Mouse (Mus musculus) CD4-positive, CD25-positive, alpha-beta regulatory T cell, adult 4 months (primary cell): Measurements from ENCODE around the gene Arvcf. TPM values are rescaled to one million over a fixed set of nuclear protein-coding genes. Genes with fewer than 3 reads are reported as not detected.

Experiments used
- ATAC-seq: one replicate; pipeline ENCODE4 v1.8.0; 2017
- polyA plus RNA-seq, 2 experiments: library from polyadenylated mRNA; unstranded; fragments of 100-300 nt; shearing (Covaris generic); gene quantifications; one replicate each; pipeline ENCODE4 v1.2.1; 2017

Gene Arvcf
- polyA plus RNA-seq, 2 experiments from 2014 or later, result 0.91 TPM; not detected in 1

DNA sequence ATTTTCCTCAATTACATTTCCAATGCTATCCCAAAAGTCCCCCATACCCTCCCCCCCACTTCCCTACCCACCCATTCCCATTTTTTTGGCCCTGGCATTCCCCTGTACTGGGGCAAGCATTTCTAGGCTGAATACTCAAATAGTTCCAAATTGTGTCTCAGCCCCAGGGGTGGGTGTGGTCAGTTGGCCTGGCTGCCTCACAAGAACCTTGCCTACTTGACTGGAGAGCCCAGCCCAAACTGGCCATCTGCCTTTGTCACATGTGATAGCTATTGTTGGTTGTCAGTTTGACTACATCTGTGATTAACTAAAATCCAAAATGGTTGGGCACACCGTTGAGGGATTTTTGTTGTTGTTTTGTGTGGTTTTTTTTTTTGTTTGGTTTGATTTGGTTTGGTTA lies 9.0 kb downstream of the Arvcf start:
- ATAC-seq, result no peak

DNA sequence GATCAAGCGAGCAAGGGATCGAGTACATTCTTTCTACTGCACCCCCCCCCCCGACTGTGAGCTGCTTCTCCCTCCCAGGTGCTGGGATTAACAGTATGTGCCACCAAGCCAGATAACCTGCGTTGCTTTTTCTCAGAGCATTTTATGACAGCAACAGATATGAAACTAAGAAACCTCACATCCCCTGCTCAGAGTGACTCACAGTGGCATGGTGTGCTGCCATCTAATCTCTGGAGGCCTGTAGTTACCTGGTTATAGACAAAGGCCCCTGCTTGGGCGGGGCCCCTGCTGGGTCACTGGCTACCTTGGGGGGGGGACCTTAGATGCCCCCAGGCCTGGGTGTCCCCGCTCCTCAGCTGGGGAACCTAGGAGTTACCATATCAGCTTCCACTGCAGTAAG lies 10.0 kb downstream of the Arvcf start:
- no peak for ATAC-seq

GRCm38 (mm10) chr16:18360151-18360805 lies 12.3 kb downstream of the Arvcf start:
- ATAC-seq, result no peak

DNA sequence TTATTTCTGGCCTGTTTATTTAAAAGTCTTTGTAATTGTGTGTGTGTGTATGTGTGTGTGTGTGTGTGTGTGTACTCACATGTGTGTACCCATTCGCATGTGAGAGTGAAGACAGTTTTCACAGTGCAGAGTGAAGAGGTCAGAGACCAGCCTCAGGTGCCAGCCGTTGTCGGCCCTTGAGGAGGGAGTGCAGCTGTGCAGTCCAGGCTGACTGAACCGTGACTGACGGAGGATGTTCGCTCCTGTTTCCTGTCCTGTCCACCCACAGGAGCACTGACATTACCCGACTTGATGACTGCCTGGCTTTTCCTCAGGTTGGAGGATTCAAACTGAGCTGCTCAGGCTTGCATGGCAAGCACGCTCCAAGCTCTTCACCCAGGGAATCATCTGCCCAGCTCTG lies 15.0 kb downstream of the Arvcf start:
- ATAC-seq, result no peak

DNA sequence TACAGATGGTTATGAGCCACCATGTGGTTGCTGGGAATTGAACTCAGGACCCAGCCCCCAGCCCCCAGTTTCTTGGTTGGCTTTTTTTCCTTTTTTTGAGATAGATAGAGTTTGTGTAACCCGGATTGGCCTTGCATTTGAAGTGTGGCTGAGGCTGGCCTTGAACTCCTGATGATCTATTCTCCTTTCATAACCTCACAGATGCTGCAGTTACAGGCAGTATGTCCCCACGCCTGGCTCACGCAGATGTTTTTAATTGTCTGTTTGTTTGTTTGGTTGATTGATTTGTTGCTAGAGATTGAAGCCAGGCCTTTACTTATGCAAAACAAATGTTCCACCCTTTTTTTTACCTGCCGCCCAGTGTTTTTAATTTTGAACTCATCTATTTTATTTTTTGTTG lies 18.9 kb downstream of the Arvcf start:
- no peak for ATAC-seq

GRCm38 (mm10) chr16:18370197-18370596 lies 22.2 kb downstream of the Arvcf start:
- no peak for ATAC-seq

DNA sequence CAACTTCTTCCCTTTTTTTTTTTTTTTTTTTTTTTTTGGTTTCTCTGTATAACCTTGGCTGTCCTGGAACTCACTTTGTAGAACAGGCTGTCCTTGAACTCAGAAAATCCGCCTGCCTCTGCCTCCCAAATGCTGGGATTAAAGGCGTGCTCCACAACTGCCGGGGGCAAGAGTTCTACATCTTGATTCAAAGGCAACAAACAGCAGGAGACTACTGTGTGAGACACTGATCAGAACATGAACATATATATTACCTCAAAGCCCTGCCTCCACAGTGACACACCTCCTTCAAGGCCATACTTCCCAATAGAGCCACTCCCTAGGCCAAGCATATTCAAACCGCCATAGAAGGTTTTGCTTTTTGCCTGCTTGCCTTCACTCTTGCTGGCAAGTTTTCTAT lies 25.6 kb downstream of the Arvcf start:
- no peak for ATAC-seq

GRCm38 (mm10) chr16:18376297-18376954 lies 28.4 kb downstream of the Arvcf start:
- ATAC-seq, result no peak

- no peak for ATAC-seq
These were observed 29.2 kb downstream of the Arvcf start for GRCm38 (mm10) chr16:18377203-18377602.

- ATAC-seq, result no peak
These were observed 30.5 kb downstream of the Arvcf start for GRCm38 (mm10) chr16:18378489-18378888.

GRCm38 (mm10) chr16:18379338-18380001 lies 31.5 kb downstream of the Arvcf start:
- no peak for ATAC-seq

DNA sequence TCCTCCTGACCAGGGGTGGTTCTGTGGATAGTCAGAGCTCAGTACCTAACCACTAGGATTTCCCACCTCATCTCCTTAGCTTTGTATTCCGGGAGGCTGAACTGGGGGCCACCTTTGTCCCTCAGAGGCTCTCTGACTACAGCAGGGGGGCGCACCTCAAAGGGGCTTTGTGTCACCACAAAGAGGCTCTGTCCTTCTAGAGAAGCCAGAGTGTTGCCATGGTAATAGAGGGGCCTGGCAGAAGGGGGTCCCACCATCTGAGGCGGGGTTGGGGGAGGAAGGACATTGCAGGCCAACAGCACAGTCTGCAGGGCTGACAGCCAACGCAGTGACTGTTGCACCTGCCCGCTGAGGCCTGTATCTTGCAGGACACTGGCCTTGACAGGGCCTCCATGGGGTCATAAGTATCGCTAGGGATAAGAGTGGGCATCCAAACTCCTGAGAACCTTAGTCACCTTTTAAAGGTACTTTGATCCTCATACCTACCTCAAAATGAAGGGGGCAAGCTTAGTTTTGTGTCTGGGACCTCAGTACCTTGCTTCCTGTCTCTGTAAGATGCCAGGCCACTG lies 32.6 kb downstream of the Arvcf start:
- ATAC-seq, result no peak

- no peak for ATAC-seq
These were observed 33.8 kb downstream of the Arvcf start for GRCm38 (mm10) chr16:18381621-18382258.

DNA sequence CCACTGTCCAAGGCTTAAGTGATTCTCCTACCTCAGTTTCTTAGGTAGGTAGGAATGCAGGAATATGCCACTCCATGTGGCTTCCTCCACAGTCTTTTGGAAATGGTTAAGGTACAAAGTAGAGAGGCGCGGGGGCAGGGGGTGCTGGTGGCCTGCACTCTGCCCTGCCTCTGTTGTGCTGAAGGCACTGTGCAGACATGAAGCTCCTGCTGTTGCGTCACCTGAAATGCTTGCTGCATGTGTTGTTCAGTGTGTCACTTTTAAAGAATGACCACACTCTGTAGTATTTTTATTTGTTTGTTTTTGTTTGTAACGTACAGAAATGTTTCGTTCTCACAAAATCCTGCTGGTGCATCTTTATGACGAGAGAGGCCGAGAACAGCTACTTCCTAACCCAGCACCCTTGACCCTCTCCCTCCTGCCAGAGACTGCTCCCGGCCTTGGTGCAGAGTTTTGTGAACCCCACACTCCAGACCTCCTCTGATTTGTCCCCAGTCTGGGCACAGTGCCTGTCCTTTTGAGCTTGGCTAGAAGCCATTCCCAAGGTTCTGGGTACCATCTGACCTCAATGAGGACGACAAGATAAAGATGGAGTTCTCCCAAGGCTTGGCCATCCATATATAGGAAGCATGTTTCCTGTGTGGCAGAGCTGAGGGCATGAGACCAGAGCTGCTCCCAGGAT lies 35.2 kb downstream of the Arvcf start:
- no peak for ATAC-seq

- no peak for ATAC-seq
These were observed 35.8 kb downstream of the Arvcf start for GRCm38 (mm10) chr16:18383756-18384155.

DNA sequence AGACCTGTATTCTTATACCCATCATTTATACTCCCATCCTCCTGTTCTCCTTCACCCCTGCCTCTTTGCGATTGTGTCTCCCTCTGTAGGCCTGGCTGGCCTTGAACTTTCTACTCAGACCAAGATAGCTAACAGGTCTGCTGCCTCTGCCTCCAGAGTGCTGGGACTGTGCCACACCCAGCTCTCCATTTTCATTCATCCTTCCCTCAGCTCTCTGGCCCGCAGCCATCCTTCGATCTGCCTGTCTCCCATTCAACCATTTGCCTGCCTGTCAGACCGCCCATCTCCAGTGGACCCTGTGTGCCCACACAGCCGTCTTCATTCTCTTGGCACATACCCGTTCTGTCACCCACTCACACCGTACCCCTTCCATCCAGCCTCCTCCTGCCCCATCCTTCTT lies 36.2 kb downstream of the Arvcf start:
- no peak for ATAC-seq

GRCm38 (mm10) chr16:18384659-18385058 lies 36.7 kb downstream of the Arvcf start:
- no peak for ATAC-seq

DNA sequence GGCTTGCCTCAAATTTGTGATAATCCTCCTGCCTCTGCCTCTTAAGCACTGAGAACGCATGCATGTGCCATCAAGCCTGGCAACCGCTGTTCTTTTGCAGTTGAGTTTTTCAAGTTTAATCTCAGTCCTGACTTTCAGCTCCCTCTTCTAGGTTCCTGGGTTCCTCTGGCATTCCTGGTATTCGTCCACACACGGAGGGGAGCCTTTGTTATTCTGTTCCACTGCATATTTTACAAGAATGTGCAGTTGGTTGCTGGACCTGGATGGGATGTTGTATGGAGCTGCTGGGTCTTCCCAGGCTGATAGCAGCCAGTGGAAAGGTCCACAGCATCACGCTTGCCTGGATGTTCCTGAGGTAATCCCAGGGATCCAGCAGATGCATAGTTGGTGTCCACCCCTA lies 37.4 kb downstream of the Arvcf start:
- no peak for ATAC-seq

DNA sequence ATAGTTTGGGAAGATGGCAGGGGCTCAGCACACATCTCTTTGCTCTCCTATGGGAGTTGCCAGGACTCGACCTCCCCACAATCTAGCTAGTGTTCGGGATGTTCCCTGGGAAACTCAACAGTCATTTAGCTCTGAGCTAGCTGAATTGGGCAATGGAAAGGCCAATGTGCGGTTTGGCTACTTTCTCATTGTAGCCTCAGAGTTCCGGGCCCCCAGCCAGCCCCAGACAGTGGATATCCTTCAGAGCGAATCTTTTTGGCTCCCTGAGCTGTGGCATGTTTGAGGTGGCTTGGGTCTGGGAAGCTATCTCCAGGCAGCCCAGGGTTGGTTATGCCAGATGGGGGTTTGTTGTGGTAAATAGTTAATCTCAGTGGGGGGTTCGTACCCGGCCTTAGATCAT lies 38.5 kb downstream of the Arvcf start:
- no peak for ATAC-seq

GRCm38 (mm10) chr16:18386972-18387371 lies 39.0 kb downstream of the Arvcf start:
- no peak for ATAC-seq

DNA sequence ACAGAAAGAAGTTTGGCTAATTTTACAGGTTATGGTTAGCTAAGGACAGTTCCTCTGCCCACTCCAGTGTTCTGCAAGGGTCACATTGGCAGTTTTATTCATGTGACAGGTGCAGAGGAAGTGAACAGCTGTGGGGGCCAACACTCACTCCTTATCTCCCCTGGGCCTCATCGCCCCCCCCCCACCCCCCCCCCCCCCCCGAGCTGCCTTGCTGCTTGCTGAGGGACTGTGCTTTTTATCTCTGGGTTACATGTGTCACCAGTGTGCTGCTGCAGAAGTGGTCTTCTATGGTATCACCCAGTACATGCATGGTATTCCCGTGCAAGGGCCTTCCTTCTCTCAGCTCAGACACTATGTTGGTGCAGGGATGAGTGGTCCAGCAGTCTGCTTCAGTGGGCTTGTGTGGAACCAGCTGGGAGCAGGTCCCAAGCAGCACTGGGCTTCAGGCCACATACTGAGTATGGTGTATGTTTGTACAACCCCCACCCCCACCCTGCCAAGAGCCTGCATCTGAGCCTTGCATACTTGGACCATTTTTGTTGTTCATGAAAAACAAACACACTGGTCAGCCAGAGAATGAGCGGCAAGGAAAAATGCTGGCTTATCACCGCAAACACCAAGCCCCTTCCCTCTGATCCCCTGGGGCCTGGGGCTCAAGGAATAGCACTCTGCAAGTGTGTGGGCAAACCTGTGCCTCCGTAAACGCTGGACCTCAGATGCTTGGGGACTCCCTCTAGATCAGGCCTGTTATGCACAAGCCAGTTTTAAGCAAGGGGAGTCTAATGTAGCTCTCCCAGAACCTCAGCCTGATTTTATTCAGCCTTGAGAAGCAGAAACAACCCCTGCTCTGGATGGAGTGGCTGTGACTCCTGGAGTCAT lies 40.0 kb downstream of the Arvcf start:
- no peak for ATAC-seq
